In the genomic region with DNA sequence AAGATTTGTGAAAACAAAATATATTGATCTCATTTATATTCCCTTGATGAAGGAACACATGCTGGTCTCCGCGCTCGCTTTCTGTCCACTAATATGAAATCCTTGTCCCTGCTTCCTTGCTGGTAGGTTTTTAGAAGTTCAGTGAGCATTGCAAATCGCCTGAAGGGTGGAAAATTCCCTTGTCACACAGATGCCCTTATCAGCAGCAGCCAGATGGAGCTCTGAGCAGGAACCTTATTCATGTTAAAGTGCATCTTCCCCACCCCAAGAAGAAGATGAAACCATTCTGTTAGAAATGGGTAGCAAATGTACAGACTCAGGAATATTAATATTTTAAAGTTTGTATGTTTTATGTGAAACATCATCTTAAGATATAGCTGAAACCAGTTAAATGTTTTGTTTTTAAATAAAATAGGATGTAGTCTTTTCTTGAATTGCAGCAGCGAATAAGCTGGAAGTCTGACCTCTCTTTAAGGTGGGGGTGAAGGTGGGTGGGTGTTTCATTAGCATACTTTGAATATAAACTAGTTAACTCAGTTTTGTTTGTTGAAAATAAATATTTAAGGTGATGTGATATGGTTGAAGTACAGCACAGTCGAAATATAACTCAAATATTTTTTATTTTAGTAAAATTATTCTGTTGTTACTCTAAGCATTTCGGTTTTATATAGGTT, we compare ENCODE assay signal across 14 mouse cellular contexts. TPM values are rescaled to one million over a fixed set of nuclear protein-coding genes. Genes with fewer than 3 reads are reported as not detected.
A peak's percentile ranks its signal among the peaks of the same experiment; 100 is the strongest.
DNase-seq lines count a peak whose midpoint lies in the region; ATAC-seq and TF ChIP-seq lines count a peak whose summit lies in the region.
"Had no signal": no experiment of that assay in that cellular context is flagged by ENCODE, and none has a peak within 500 bp of the region (broad histone marks: within the 10 kb centered on the region; RNA-seq: fewer than 3 reads in every experiment).

No protein-coding gene starts in this region.

- H3K36me3 ChIP-seq in MEL (ENCODE audit: control insufficient read depth in 1 of 2, insufficient read depth in 2 of 2, low read length in 2 of 2), result peaks cover 0 to 15% of the 10 kb centered on the region in 2 experiments
- H3K36me3 ChIP-seq in erythroblast, embryonic 14.5 days (ENCODE audit: control insufficient read depth), result peaks cover 56% of the 10 kb centered on the region
- peaks cover 11% of the 10 kb centered on the region for H3K36me3 ChIP-seq in midbrain, embryonic 16.5 days (ENCODE audit: control insufficient read depth, insufficient read depth, low read length)

- peaks cover 3 to 21% of the 10 kb centered on the region in 2 experiments for H3K4me1 ChIP-seq in MEL (ENCODE audit: control insufficient read depth in 1 of 2, insufficient read depth in 2 of 2, low read length in 2 of 2)
- peaks cover 63% of the 10 kb centered on the region for H3K4me1 ChIP-seq in erythroblast, embryonic 14.5 days (ENCODE audit: control insufficient read depth)
- no peaks in the 10 kb centered on the region for H3K4me1 ChIP-seq in midbrain, embryonic 16.5 days (ENCODE audit: control insufficient read depth, insufficient read depth, low read length)
- H3K4me1 ChIP-seq: embryonic facial prominence, embryonic 12.5 days had no signal

- no peak for TF ChIP-seq RAD21 in MEL (IDR thresholded peaks at IDR 0.05; ENCODE audit: low read depth, low read length)

- no peaks in the 10 kb centered on the region for H3K79me2 ChIP-seq in MEL (ENCODE audit: control insufficient read depth, insufficient read depth, low read length, poor library complexity)

- DNase-seq in cerebellum, postnatal 10 days, result peak; percentile 39 to 52
- DNase-seq in cerebellum, adult 11 months, result no peak
- DNase-seq in MEL (ENCODE audit: low read depth, low spot score) (peak; percentile 84), adipocyte (ENCODE audit: low spot score) (no peak)
- no peak for DNase-seq in kidney, adult 8-10 months
- DNase-seq in gastrocnemius, adult 2 months, result no peak
- DNase-seq: lung, postnatal 36 days; right cerebral cortex, postnatal 4 days; thymus, adult 2 months had no signal

- no peak for TF ChIP-seq POLR2A in MEL (IDR thresholded peaks at IDR 0.05; ENCODE audit: control insufficient read depth in 1 of 2, insufficient read depth in 1 of 2, low read depth in 1 of 2, low read length in 2 of 2, poor library complexity in 1 of 2)

- intact Hi-C loops in gastrocnemius, adult 2 months (cut with DNase I), result no loop called here

- H3K9ac ChIP-seq in MEL (ENCODE audit: control insufficient read depth, low read depth, low read length, poor library complexity, severe bottlenecking), result no peak overlapping the region
- no peak overlapping the region for H3K9ac ChIP-seq in midbrain, embryonic 16.5 days (ENCODE audit: low read depth, low read length)
- H3K9ac ChIP-seq: embryonic facial prominence, embryonic 12.5 days had no signal

- WGBS in midbrain, embryonic 16.5 days, result 67% methylated on average over 7 of the region's 7 CpGs

- TF ChIP-seq CTCF in MEL (IDR thresholded peaks at IDR 0.05 in 2 of 3, conservative IDR thresholded peaks at IDR 0.05 in 1 of 3; ENCODE audit: control insufficient read depth in 1 of 3, insufficient read depth in 1 of 3, low read depth in 2 of 3, low read length in 3 of 3, poor library complexity in 1 of 3, severe bottlenecking in 1 of 3), result no peak
- no peak for TF ChIP-seq CTCF in gastrocnemius, adult 2 months (IDR thresholded peaks at IDR 0.05)

- TF ChIP-seq EP300 in MEL (IDR thresholded peaks at IDR 0.05; ENCODE audit: low read depth in 1 of 2, low read length in 2 of 2), result peak; percentile 83 to 89

- H3K4me2 ChIP-seq in midbrain, embryonic 16.5 days (ENCODE audit: low read length), result no peak overlapping the region
- H3K4me2 ChIP-seq: embryonic facial prominence, embryonic 12.5 days had no signal

- no peaks in the 10 kb centered on the region for H3K27me3 ChIP-seq in MEL (ENCODE audit: control insufficient read depth in 1 of 2, insufficient read depth in 2 of 2, low read length in 2 of 2)
- H3K27me3 ChIP-seq in erythroblast, embryonic 14.5 days (ENCODE audit: control insufficient read depth), result no peaks in the 10 kb centered on the region
- no peaks in the 10 kb centered on the region for H3K27me3 ChIP-seq in midbrain, embryonic 16.5 days (ENCODE audit: control insufficient read depth, insufficient read depth, low read depth, low read length)
- H3K27me3 ChIP-seq: embryonic facial prominence, embryonic 12.5 days; Patski had no signal

- peak overlapping the region; percentile 32; the same call in 1 of the 2 replicates for H3K27ac ChIP-seq in MEL (ENCODE audit: control insufficient read depth, low read depth, low read length)
- 0 out of 2 replicates have a peak overlapping the region, but pooled peaks have one; percentile 17 for H3K27ac ChIP-seq in midbrain, embryonic 16.5 days (ENCODE audit: low read length)
- no peak overlapping the region for H3K27ac ChIP-seq in gastrocnemius, adult 2 months
- H3K27ac ChIP-seq: embryonic facial prominence, embryonic 12.5 days had no signal

- H3K9me3 ChIP-seq in MEL (replicated peaks; ENCODE audit: insufficient read depth, low read length), result no peaks in the 10 kb centered on the region
- H3K9me3 ChIP-seq in erythroblast, embryonic 14.5 days (ENCODE audit: control insufficient read depth, low read length), result no peaks in the 10 kb centered on the region
- H3K9me3 ChIP-seq in midbrain, embryonic 16.5 days (replicated peaks; ENCODE audit: control insufficient read depth, low read length, poor library complexity, severe bottlenecking), result no peaks in the 10 kb centered on the region
- H3K9me3 ChIP-seq: embryonic facial prominence, embryonic 12.5 days had no signal

- ATAC-seq in midbrain, embryonic 16.5 days, result peak; percentile 36; the same call in 1 of the 2 replicates
- ATAC-seq: inflammation-experienced regulatory T-cells, adult 6 months; Patski had no signal

- H3K4me3 ChIP-seq in MEL (ENCODE audit: control insufficient read depth in 1 of 2, insufficient read depth in 1 of 2, low read depth in 2 of 2, low read length in 2 of 2), result no peak overlapping the region
- H3K4me3 ChIP-seq in erythroblast, embryonic 14.5 days (replicated peaks), result peak overlapping the region; percentile 48
- H3K4me3 ChIP-seq in midbrain, embryonic 16.5 days (ENCODE audit: low read depth, low read length), result no peak overlapping the region
- H3K4me3 ChIP-seq in gastrocnemius, adult 2 months, result no peak overlapping the region
- H3K4me3 ChIP-seq: embryonic facial prominence, embryonic 12.5 days had no signal

TF ChIP-seq in MEL, 35 proteins besides CTCF, POLR2A, EP300 and RAD21:
- TF ChIP-seq POLR2AphosphoS5 (IDR thresholded peaks at IDR 0.05; ENCODE audit: borderline replicate concordance, low read depth, low read length) (no peak), RCOR1 (IDR thresholded peaks at IDR 0.05; ENCODE audit: low read depth, low read length) (peak; percentile 80), MYC (IDR thresholded peaks at IDR 0.05; ENCODE audit: low read depth, low read length) (0 out of 2 replicates have a peak, but pooled peaks have one; percentile 33), MAZ (IDR thresholded peaks at IDR 0.05; ENCODE audit: low read depth, low read length) (no peak), TBP (IDR thresholded peaks at IDR 0.05; ENCODE audit: low read depth, low read length) (no peak), SMC3 (IDR thresholded peaks at IDR 0.05; ENCODE audit: low read depth, low read length) (no peak), ETS1 (IDR thresholded peaks at IDR 0.05; ENCODE audit: low read depth, low read length) (peak; percentile 65; the same call in 1 of the 2 replicates), ZC3H11A (IDR thresholded peaks at IDR 0.05; ENCODE audit: low read depth, low read length) (no peak), NELFE (IDR thresholded peaks at IDR 0.05; ENCODE audit: low read depth, low read length) (no peak), TAL1 (IDR thresholded peaks at IDR 0.05; ENCODE audit: low read length) (peak; percentile 94), GATA1 (IDR thresholded peaks at IDR 0.05; ENCODE audit: low read depth, low read length) (peak; percentile 91), MAFK (IDR thresholded peaks at IDR 0.05; ENCODE audit: borderline replicate concordance, low read depth, low read length) (no peak), ZNF384 (IDR thresholded peaks at IDR 0.05; ENCODE audit: low read depth, low read length) (no peak), TCF12 (IDR thresholded peaks at IDR 0.05; ENCODE audit: low read depth, low read length) (peak; percentile 92), SIN3A (IDR thresholded peaks at IDR 0.05; ENCODE audit: low read length) (0 out of 2 replicates have a peak, but pooled peaks have one; percentile 39), MYB (IDR thresholded peaks at IDR 0.05; ENCODE audit: low read depth, low read length) (no peak), MXI1 (IDR thresholded peaks at IDR 0.05; ENCODE audit: low read depth, low read length) (no peak), CHD1 (IDR thresholded peaks at IDR 0.05; ENCODE audit: low read depth, low read length) (no peak), ELF1 (IDR thresholded peaks at IDR 0.05; ENCODE audit: low read depth, low read length) (no peak), BHLHE40 (IDR thresholded peaks at IDR 0.05; ENCODE audit: borderline replicate concordance, low read depth, low read length) (no peak)

RNA-seq across cellular contexts. Expression of gene Myo3b, which starts 39.7 kb away (rescaled TPM):
- not detected in 2 replicates for total RNA-seq in MEL (2012; rRNA removed)
- polyA plus RNA-seq in MEL (2012; ENCODE audit: insufficient read depth in 1 of 2, insufficient read length in 2 of 2, low read depth in 1 of 2, low replicate concordance in 2 of 2, missing spikeins in 1 of 2), result not detected
- polyA plus RNA-seq in erythroblast, embryonic 14.5 days (2012), result under 0.01 TPM in 1 of 2 replicates, not detected in the other
- 0.16 and 0.32 TPM in 2 replicates for polyA plus RNA-seq in midbrain, embryonic 16.5 days (2015; fragmentation: Nextera tagmentation; extraction: Ambion mirVana)
- not detected for total RNA-seq in gastrocnemius, adult 2 months (2021)

Comparison
In these comparisons a context has a peak if more than half of its experiments do, and no peak if none do; other contexts are left out.
1. DNase-seq: peak in cerebellum, postnatal 10 days (2 of 2) and MEL (single experiment); none in cerebellum, adult 11 months (single experiment), kidney, adult 8-10 months (0 of 2), gastrocnemius, adult 2 months (single experiment) and adipocyte (single experiment).